Mouse (Mus musculus) lung, adult 2 months (tissue): ENCODE data around the gene Mturn.

ENCODE experiments used
- CTCF ChIP-seq: fragments of 200-500 bp; IDR thresholded peaks from 2 replicates; pipeline ENCODE4 v1.5.1; 2011; ENCODE audit warnings: mild to moderate bottlenecking, low read length, control low read depth; ENCODE audit not compliant: insufficient read depth
- POLR2A ChIP-seq: fragments of 200-500 bp; IDR thresholded peaks from 2 replicates; pipeline ENCODE4 v1.6.1; 2011; ENCODE audit warnings: low read depth, mild to moderate bottlenecking, control low read depth, low read length, borderline replicate concordance; ENCODE audit errors: extremely low read depth

DNA sequence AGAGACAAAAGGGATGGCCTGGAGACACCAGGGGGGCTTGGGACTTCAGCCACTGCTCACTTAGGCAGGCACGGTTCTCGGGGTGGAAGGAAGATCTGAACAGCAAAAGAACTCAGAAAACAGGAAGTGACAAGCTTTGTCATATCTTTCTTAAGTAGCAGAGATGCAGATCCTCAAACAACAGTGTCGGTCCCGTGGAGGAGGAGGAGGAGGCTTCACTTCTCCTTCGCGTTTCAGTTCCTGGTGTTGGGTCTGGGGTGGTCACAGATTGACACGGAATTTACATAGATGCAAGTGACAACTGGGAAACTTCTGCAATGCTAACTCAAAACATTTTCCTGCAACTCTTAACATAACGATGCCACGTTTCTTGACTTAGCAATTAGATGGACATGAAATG, 54.7 kb downstream of the Mturn start:
- TF ChIP-seq CTCF (no peak), POLR2A (no peak)
